In genomic region chr12:24895352-24895751, GRCm38 (mm10) we compare ENCODE assay signal across 13 mouse cellular contexts.
DNase-seq lines count a peak whose midpoint lies in the region; ATAC-seq and TF ChIP-seq lines count a peak whose summit lies in the region.
"Had no signal": no experiment of that assay in that cellular context is flagged by ENCODE, and none has a peak within 500 bp of the region (broad histone marks: within the 10 kb centered on the region; RNA-seq: fewer than 3 reads in every experiment).

No protein-coding gene starts in this region.

- H3K36me3 ChIP-seq in liver, embryonic 13.5 days = no peaks in the 10 kb centered on the region
- H3K36me3 ChIP-seq in heart, postnatal 0 days (replicated peaks; ENCODE audit: control insufficient read depth, insufficient read depth, low read length) = peaks cover 2% of the 10 kb centered on the region; the same call in 1 of the 2 replicates
- H3K36me3 ChIP-seq in stomach, embryonic 16.5 days (ENCODE audit: control insufficient read depth, insufficient read depth, low read length) = no peaks in the 10 kb centered on the region

- no peak overlapping the region for H3K4me3 ChIP-seq in liver, embryonic 13.5 days (replicated peaks)
- H3K4me3 ChIP-seq in heart, postnatal 0 days (ENCODE audit: low read depth, low read length) = no peak overlapping the region
- H3K4me3 ChIP-seq in stomach, embryonic 16.5 days (replicated peaks; ENCODE audit: low read length) = no peak overlapping the region
- H3K4me3 ChIP-seq: erythroblast, embryonic 14.5 days; limb, embryonic 15.5 days; myocyte had no signal

- TF ChIP-seq CTCF in heart, postnatal 0 days (IDR thresholded peaks at IDR 0.05; ENCODE audit: low read depth) = no peak

- 77% methylated on average over 5 of the region's 5 CpGs for WGBS in liver, embryonic 13.5 days (ENCODE audit: insufficient replicate concordance)
- 28% methylated on average over 5 of the region's 5 CpGs for WGBS in heart, postnatal 0 days
- WGBS in stomach, embryonic 16.5 days = 74% methylated on average over 5 of the region's 5 CpGs

- H3K4me2 ChIP-seq in liver, embryonic 13.5 days = no peak overlapping the region
- no peak overlapping the region for H3K4me2 ChIP-seq in heart, postnatal 0 days (ENCODE audit: low read depth, low read length)
- no peak overlapping the region for H3K4me2 ChIP-seq in stomach, embryonic 16.5 days (ENCODE audit: low read depth, low read length)
- H3K4me2 ChIP-seq: limb, embryonic 15.5 days had no signal

- peak overlapping the region; percentile 3; the same call in 1 of the 2 replicates for H3K27ac ChIP-seq in liver, embryonic 13.5 days
- H3K27ac ChIP-seq in heart, postnatal 0 days (ENCODE audit: low read depth) = peak overlapping the region; percentile 49
- peak overlapping the region; percentile 14; the same call in 1 of the 2 replicates for H3K27ac ChIP-seq in stomach, embryonic 16.5 days (ENCODE audit: low read length)
- H3K27ac ChIP-seq: limb, embryonic 15.5 days had no signal

- DNase-seq in adrenal gland, adult 2 months = peak; percentile 66
- no peak for DNase-seq in adrenal gland, adult 18-20 months (ENCODE audit: low spot score in 2 of 2)
- DNase-seq in liver, embryonic 13.5 days = no peak
- DNase-seq in liver = no peak
- peak; percentile 62 for DNase-seq in heart, postnatal 0 days (ENCODE audit: low spot score)
- no peak for DNase-seq in embryo, embryonic 10 days (ENCODE audit: low spot score)
- no peak for DNase-seq in retina, embryonic 14.5 days (ENCODE audit: low spot score)
- DNase-seq: kidney, adult 8-10 months; thymus, adult 18-20 months had no signal

- no peaks in the 10 kb centered on the region for H3K9me3 ChIP-seq in liver, embryonic 13.5 days (replicated peaks)
- no peaks in the 10 kb centered on the region for H3K9me3 ChIP-seq in heart, postnatal 0 days (replicated peaks; ENCODE audit: control insufficient read depth, low read length)
- no peaks in the 10 kb centered on the region for H3K9me3 ChIP-seq in stomach, embryonic 16.5 days (replicated peaks; ENCODE audit: control insufficient read depth, low read length)
- H3K9me3 ChIP-seq: limb, embryonic 15.5 days had no signal

- no peak overlapping the region for H3K9ac ChIP-seq in liver, embryonic 13.5 days
- no peak overlapping the region for H3K9ac ChIP-seq in heart, postnatal 0 days (replicated peaks; ENCODE audit: low read depth, low read length)
- H3K9ac ChIP-seq in stomach, embryonic 16.5 days (ENCODE audit: low read length) = no peak overlapping the region
- H3K9ac ChIP-seq: limb, embryonic 15.5 days had no signal

- H3K4me1 ChIP-seq in liver, embryonic 13.5 days (replicated peaks) = peaks cover 50% of the 10 kb centered on the region
- H3K4me1 ChIP-seq in heart, postnatal 0 days (ENCODE audit: control insufficient read depth, insufficient read depth) = peaks cover 29% of the 10 kb centered on the region
- H3K4me1 ChIP-seq in stomach, embryonic 16.5 days (ENCODE audit: control insufficient read depth, insufficient read depth, low read length) = peaks cover 19% of the 10 kb centered on the region

- no peak for ATAC-seq in liver, embryonic 13.5 days (ENCODE audit: low read depth)
- ATAC-seq in heart, postnatal 0 days (ENCODE audit: insufficient read depth, low read depth) = peak; percentile 56
- ATAC-seq in stomach, embryonic 16.5 days (ENCODE audit: insufficient read depth, low FRiP score) = peak; percentile 56; the same call in 1 of the 2 replicates

- H3K27me3 ChIP-seq in liver, embryonic 13.5 days = no peaks in the 10 kb centered on the region
- H3K27me3 ChIP-seq in heart, postnatal 0 days (ENCODE audit: control insufficient read depth, insufficient read depth, low read length) = no peaks in the 10 kb centered on the region
- H3K27me3 ChIP-seq in stomach, embryonic 16.5 days (ENCODE audit: control insufficient read depth, insufficient read depth, low read length) = no peaks in the 10 kb centered on the region
- H3K27me3 ChIP-seq: limb, embryonic 15.5 days had no signal

- TF ChIP-seq EP300 in heart, postnatal 0 days (IDR thresholded peaks at IDR 0.05; ENCODE audit: low read depth) = no peak

Comparison
In these comparisons a context has a peak if more than half of its experiments do, and no peak if none do; other contexts are left out.
1. DNase-seq: peak in adrenal gland, adult 2 months (single experiment) and heart, postnatal 0 days (single experiment); none in adrenal gland, adult 18-20 months (0 of 2), liver, embryonic 13.5 days (single experiment), liver (single experiment), embryo, embryonic 10 days (single experiment) and retina, embryonic 14.5 days (single experiment).
2. Peak in every context shown above with its lines, with median percentiles within 50 percentile points of each other: H3K27ac ChIP-seq.